Mouse (Mus musculus): ENCODE data around the gene Slc24a5. TPM values are rescaled to one million over a fixed set of nuclear protein-coding genes. Genes with fewer than 3 reads are reported as not detected.

Slc24a5 gene
- polyA plus RNA-seq, 1 experiment from 2014 or later, result not detected

GRCm38 (mm10) chr2:125119381-125120110, 51.6 kb downstream of the Slc24a5 start:
- H3K36me3 ChIP-seq (ENCODE audit: control insufficient read depth, insufficient read depth), result no peaks in the 10 kb centered on the region
- no peaks in the 10 kb centered on the region for H3K27me3 ChIP-seq (replicated peaks; ENCODE audit: control insufficient read depth, insufficient read depth, low read length)
- no peak for TF ChIP-seq CTCF (IDR thresholded peaks at IDR 0.05; ENCODE audit: low read depth)
- no peaks in the 10 kb centered on the region for H3K9me3 ChIP-seq (ENCODE audit: control insufficient read depth)
- no peak overlapping the region for H3K4me2 ChIP-seq (replicated peaks; ENCODE audit: low read depth)
- no peak overlapping the region for H3K9ac ChIP-seq (ENCODE audit: low read depth, low read length)
- no peak overlapping the region for H3K27ac ChIP-seq (ENCODE audit: low read depth, low read length)
- no peak for ATAC-seq
- H3K4me1 ChIP-seq (replicated peaks; ENCODE audit: control insufficient read depth, insufficient read depth, low read length), result peaks cover 3% of the 10 kb centered on the region
- 81% methylated on average over 6 of the region's 6 CpGs for WGBS
- H3K4me3 ChIP-seq (ENCODE audit: low read depth, low read length), result no peak overlapping the region

DNA sequence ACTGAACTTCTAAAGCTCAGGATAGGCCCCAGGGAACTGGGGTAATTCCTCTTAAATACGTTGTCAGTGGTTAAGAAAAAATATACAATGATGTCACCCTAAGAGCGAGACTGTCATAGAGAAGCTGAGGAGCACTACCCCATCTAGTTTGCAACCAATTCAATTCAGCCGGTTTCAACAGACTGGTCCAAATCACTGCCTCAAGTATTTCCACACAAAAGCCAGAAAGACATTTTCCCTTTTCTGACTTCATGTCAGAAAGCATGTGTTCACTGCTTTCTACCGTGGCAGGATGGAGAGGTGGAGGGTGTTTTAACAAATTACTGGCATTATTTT, 54.3 kb downstream of the Slc24a5 start:
- TF ChIP-seq CTCF (IDR thresholded peaks at IDR 0.05; ENCODE audit: low read depth), result no peak
- Histone ChIP-seq H3K4me3 (ENCODE audit: low read depth, low read length) (peak overlapping the region; percentile 61), H3K4me1 (replicated peaks; ENCODE audit: control insufficient read depth, insufficient read depth, low read length) (peaks cover 3% of the 10 kb centered on the region), H3K4me2 (replicated peaks; ENCODE audit: low read depth) (peak overlapping the region; percentile 90), H3K27ac (ENCODE audit: low read depth, low read length) (no peak overlapping the region), H3K9me3 (ENCODE audit: control insufficient read depth) (no peaks in the 10 kb centered on the region), H3K27me3 (replicated peaks; ENCODE audit: control insufficient read depth, insufficient read depth, low read length) (peaks cover 3% of the 10 kb centered on the region; the same call in 1 of the 2 replicates), H3K9ac (ENCODE audit: low read depth, low read length) (peak overlapping the region; percentile 80; the same call in 1 of the 2 replicates), H3K36me3 (ENCODE audit: control insufficient read depth, insufficient read depth) (no peaks in the 10 kb centered on the region)
- WGBS, result 11% methylated on average over 4 of the region's 4 CpGs
- ATAC-seq, result no peak

DNA sequence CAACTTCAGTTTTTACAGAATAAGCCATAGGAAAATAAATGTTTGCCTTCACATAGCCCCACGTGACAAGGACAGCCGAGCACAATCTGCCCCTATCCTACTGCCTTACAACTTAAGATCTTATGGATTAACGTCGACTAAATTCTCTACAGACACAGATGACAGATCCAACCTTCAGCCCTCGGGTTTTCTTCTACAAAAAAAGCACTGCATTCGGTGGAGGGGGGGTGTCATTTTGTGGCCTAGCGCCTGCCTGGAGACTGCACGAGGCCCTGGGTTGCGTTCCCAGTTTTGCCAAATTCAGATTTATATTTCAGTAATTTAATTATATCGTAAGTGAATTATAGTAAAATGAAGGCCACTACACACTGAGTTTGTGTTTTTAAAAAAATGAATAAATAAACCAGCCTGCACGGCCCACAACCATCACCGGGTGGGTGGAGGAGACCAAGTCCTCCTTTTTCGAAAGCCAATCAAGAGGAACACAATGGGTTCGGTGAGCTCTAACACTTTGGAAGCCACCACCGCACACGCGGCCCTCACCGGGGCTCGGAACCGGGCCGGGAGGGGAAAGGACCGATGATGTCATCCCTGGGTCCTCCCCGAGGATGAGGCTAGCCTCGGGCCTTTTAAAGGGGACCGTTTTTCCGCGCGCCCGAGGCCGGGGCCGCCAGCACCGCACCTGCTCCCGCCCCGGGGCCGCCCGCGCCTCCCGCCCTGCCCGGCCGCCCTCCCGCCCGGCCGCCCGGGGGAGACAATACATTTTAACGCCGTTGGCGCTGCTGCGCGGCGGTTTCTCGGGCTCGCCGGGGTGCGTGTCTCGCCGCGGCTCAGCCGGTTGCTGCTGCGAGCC, 54.9 kb downstream of the Slc24a5 start:
- Histone ChIP-seq H3K9ac (ENCODE audit: low read depth, low read length) (peak overlapping the region; percentile 80), H3K27me3 (replicated peaks; ENCODE audit: control insufficient read depth, insufficient read depth, low read length) (peaks cover 3% of the 10 kb centered on the region; the same call in 1 of the 2 replicates), H3K27ac (ENCODE audit: low read depth, low read length) (peak overlapping the region; percentile 70), H3K4me3 (ENCODE audit: low read depth, low read length) (peak overlapping the region; percentile 61), H3K36me3 (ENCODE audit: control insufficient read depth, insufficient read depth) (no peaks in the 10 kb centered on the region), H3K4me1 (replicated peaks; ENCODE audit: control insufficient read depth, insufficient read depth, low read length) (peaks cover 3% of the 10 kb centered on the region), H3K4me2 (replicated peaks; ENCODE audit: low read depth) (peak overlapping the region; percentile 90), H3K9me3 (ENCODE audit: control insufficient read depth) (no peaks in the 10 kb centered on the region)
- WGBS, result 1% methylated on average over 51 of the region's 59 CpGs
- TF ChIP-seq CTCF (IDR thresholded peaks at IDR 0.05; ENCODE audit: low read depth), result no peak
- ATAC-seq, result peak; percentile 77

DNA sequence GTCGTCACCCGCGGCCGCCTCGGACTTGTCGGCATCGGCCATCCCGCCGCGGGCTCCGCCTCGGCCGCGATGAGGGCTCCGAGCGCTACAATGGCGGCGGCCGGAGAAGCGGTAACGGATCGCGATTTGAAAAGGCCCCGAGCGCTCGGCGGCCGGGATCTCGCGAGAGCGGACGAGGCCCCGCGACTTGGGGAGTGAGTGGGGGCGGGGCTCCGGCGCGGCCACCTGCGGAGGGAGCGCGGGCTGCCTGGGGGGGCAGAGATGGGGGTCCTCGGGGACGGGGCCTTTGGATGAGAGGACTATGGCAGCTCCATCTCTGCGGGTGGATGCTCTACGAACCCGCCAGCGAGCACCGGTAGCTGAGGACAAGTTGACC, 55.5 kb downstream of the Slc24a5 start, which contains the start of gene Myef2:
Myef2 (minus strand) TSS at position 185 of the 376 bp plus-strand sequence.
- ATAC-seq, result peak; percentile 89
- Histone ChIP-seq H3K27ac (ENCODE audit: low read depth, low read length) (peak within 1 kb of the TSS; percentile 70), H3K9ac (ENCODE audit: low read depth, low read length) (peak within 1 kb of the TSS; percentile 80), H3K9me3 (ENCODE audit: control insufficient read depth) (no peaks in the 10 kb centered on the region), H3K4me1 (replicated peaks; ENCODE audit: control insufficient read depth, insufficient read depth, low read length) (peaks cover 3% of the 10 kb centered on the region), H3K4me3 (ENCODE audit: low read depth, low read length) (peak within 1 kb of the TSS; percentile 61), H3K27me3 (replicated peaks; ENCODE audit: control insufficient read depth, insufficient read depth, low read length) (peaks cover 3% of the 10 kb centered on the region; the same call in 1 of the 2 replicates), H3K36me3 (ENCODE audit: control insufficient read depth, insufficient read depth) (no peaks in the 10 kb centered on the region), H3K4me2 (replicated peaks; ENCODE audit: low read depth) (peak within 1 kb of the TSS; percentile 90)
- no peak for TF ChIP-seq CTCF (IDR thresholded peaks at IDR 0.05; ENCODE audit: low read depth)
- WGBS, result under 1% methylated on average over 38 of the region's 48 CpGs

DNA sequence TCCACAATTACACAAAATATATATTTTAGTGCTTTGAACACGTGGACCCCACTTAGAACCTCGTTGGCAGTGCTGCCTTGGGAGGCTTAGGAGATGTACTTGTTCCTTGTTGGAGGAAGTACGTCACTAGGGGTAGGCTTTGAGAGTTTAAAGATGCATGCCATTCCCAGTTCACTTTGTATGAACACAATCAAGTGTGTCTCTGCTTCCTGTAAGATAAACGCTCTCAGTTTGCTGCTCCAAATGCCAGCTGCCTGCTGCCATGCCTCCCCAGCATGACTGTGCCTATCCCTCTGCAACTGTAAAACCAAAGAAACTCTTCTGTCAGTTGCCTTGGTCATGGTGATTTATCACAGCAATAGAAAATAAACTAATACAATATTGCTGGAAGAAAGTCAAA, 57.9 kb downstream of the Slc24a5 start:
- no peak overlapping the region for H3K27ac ChIP-seq (ENCODE audit: low read depth, low read length)
- no peak overlapping the region for H3K9ac ChIP-seq (ENCODE audit: low read depth, low read length)
- no peak overlapping the region for H3K4me2 ChIP-seq (replicated peaks; ENCODE audit: low read depth)
- no peak overlapping the region for H3K4me3 ChIP-seq (ENCODE audit: low read depth, low read length)
- no peaks in the 10 kb centered on the region for H3K36me3 ChIP-seq (ENCODE audit: control insufficient read depth, insufficient read depth)
- 43% methylated on average over 4 of the region's 4 CpGs for WGBS
- ATAC-seq, result no peak
- TF ChIP-seq CTCF (IDR thresholded peaks at IDR 0.05; ENCODE audit: low read depth), result no peak
- no peaks in the 10 kb centered on the region for H3K9me3 ChIP-seq (ENCODE audit: control insufficient read depth)
- peaks cover 3% of the 10 kb centered on the region for H3K4me1 ChIP-seq (replicated peaks; ENCODE audit: control insufficient read depth, insufficient read depth, low read length)
- peaks cover 3% of the 10 kb centered on the region; the same call in 1 of the 2 replicates for H3K27me3 ChIP-seq (replicated peaks; ENCODE audit: control insufficient read depth, insufficient read depth, low read length)

- 51% methylated on average over 3 of the region's 3 CpGs for WGBS
- Histone ChIP-seq H3K27ac (ENCODE audit: low read depth, low read length) (no peak overlapping the region), H3K4me1 (replicated peaks; ENCODE audit: control insufficient read depth, insufficient read depth, low read length) (peaks cover 3% of the 10 kb centered on the region), H3K4me2 (replicated peaks; ENCODE audit: low read depth) (no peak overlapping the region), H3K9ac (ENCODE audit: low read depth, low read length) (no peak overlapping the region), H3K9me3 (ENCODE audit: control insufficient read depth) (no peaks in the 10 kb centered on the region), H3K27me3 (replicated peaks; ENCODE audit: control insufficient read depth, insufficient read depth, low read length) (peaks cover 3% of the 10 kb centered on the region; the same call in 1 of the 2 replicates), H3K4me3 (ENCODE audit: low read depth, low read length) (no peak overlapping the region), H3K36me3 (ENCODE audit: control insufficient read depth, insufficient read depth) (no peaks in the 10 kb centered on the region)
- no peak for TF ChIP-seq CTCF (IDR thresholded peaks at IDR 0.05; ENCODE audit: low read depth)
- ATAC-seq, result no peak
These were observed 58.9 kb downstream of the Slc24a5 start for GRCm38 (mm10) chr2:125126792-125127191.
